Mouse (Mus musculus): Measurements from ENCODE around the gene Papss2. TPM values are rescaled to one million over a fixed set of nuclear protein-coding genes. Genes with fewer than 3 reads are reported as not detected.

The Papss2 gene
- polyA plus RNA-seq, 1 experiment from 2014 or later = 2.7 TPM

DNA sequence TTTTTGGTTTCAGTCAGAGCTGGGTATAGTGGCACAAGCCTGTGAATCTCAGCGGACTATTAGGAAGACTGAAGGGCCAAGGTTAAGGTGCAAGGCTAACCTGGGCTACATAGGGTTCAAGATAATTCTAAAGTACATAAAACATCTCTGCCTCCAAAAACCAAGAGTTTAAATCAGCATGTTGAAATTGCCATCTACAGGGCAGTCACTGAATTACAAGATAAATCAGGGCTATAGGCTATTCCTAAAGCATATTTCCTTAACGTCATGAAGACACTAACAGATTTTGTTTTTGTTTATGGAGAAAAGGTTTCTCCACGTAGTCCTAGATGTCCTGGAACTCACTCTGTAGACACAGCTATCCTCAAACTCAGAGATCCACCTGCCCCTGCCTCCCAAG, 114.7 kb downstream of the Papss2 start:
- DNase-seq (ENCODE audit: low spot score) = peak; percentile 64

DNA sequence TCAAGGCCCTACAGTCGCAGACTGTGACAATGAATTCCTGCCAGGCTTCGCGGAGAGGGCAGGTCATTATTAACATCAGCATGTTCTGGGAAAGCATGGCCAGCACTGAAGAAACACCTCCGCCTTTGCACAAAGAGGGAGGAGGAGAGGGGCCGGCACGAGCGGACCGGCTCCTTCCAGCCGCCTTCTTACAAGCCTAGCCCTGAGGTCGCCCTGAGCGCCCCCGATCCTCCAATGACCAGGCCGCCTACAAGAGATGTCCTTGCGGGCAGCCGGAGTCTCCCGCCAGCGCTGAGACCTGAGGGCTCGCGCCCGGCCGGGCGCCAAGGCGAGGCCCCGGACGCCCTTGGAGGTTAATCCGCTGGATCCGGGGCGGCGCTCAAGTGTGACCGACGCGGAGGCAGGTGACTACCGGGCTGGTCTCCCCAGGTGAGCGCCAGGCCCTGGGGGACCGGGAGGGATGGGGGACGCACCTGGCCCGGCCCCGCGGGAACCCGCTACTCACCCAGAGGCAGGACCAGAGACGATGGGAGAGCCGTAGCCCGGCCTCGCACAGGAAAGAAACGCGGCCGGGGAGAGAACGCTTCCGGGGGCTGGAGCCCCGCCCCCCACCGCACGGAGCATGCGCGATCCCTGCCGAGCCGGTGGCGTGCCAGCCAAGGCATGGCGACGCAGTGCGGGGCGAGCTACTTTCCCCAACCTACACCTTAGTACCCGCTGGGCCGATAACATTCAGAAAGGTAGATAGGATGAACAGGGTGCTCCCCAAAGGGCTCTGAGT, 116.4 kb downstream of the Papss2 start:
- DNase-seq (ENCODE audit: low spot score) = peak; percentile 91

DNA sequence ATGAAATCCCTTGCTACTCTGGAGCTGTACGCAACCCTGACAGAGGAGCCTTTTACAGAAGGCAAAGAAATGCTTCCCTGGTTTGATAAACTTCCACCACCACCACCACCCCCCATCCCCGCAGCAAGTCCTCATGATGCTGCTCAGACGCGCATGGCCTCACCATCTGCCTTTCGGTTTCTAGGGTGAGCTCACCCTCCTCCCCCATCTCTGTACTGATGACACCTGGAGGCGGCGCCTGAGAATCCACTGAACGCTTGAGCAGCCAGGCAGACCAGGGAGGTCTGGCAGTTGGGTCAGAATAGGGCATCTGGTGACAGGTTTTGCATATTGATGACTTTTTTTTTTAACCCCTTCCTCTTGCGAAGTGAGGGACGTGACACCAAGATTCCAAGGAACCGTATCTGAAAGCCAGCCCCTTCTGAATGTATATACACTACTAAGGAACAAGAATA, 117.0 kb downstream of the Papss2 start:
- DNase-seq (ENCODE audit: low spot score) = peak; percentile 86

DNA sequence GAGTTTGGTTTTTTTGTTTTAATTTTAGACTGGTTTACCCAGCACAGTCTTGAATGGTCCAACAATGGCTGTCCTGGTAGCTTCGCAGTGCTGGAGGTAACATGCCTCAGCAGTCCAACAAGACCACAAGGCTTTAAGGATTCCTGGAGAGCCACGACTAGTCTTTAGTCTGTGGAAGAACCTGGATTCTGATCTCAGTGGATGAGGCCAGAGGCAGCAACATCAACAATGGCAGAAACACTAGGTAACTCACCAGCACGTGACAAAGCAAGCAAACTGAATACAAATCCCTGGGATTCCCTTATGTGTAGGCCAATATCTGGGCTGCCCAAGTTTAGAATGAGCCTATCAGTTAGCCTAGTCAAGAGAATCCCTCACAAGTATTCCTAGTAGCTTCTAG, 117.9 kb downstream of the Papss2 start:
- DNase-seq (ENCODE audit: low spot score) = no peak

DNA sequence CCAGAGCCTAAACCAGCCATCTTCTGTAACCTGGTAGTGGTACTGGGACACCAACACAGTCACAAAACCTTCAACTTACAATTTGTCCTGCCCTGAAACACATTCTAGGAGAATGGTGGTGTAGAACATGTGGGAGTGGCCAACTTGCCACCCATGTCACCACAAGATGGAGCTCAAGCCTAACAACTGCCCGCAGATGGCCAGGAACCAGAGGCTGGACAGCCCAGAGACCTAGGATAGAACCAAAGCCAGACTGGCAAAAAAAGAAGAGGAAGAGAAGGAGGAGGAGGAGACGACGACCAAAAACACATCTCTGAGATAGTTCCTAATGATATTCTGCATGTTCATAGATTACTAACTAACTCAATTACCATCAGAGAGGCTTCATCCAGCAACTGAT, 119.6 kb downstream of the Papss2 start:
- DNase-seq (ENCODE audit: low spot score) = peak; percentile 55

DNA sequence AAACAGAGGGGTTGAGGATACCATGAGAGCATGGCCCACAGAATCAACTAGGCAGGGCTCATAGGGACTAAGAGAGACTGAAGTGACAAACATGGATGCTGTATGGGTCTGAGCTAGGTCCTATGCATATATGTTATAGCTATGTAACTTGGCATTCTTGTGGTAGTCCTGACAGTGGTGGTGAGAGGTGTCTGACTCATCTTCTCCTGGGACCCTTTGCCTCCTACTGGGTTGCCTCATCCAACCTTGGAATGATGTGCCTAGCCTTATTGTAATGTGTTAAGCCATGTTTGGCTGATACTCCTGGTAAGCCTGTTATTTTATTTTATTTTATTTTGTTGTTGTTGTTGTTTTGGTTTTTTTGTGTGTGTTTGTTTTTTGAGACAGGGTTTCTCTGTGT, 120.1 kb downstream of the Papss2 start:
- DNase-seq (ENCODE audit: low spot score) = no peak

Other genes with a start within 250 kb of the Papss2 start
- gene Sgms1, start 206.1 kb upstream of the Papss2 start, polyA plus RNA-seq (2015; fragmentation: Nextera tagmentation; extraction: Ambion mirVana) = 3.8 and 5.3 TPM in 2 replicates
- 150 and 157 TPM in 2 replicates for gene Rpl9-ps6, start 129.2 kb upstream of the Papss2 start, polyA plus RNA-seq (2015; fragmentation: Nextera tagmentation; extraction: Ambion mirVana)
- gene Minpp1, start 110.0 kb upstream of the Papss2 start, polyA plus RNA-seq (2015; fragmentation: Nextera tagmentation; extraction: Ambion mirVana) = 62.0 and 66.4 TPM in 2 replicates
- gene Atad1, start 144.0 kb downstream of the Papss2 start, polyA plus RNA-seq (2015; fragmentation: Nextera tagmentation; extraction: Ambion mirVana) = 76.7 and 77.8 TPM in 2 replicates
- gene Pten, start 161.7 kb downstream of the Papss2 start, polyA plus RNA-seq (2015; fragmentation: Nextera tagmentation; extraction: Ambion mirVana) = 17.7 and 22.9 TPM in 2 replicates

All from thymus, postnatal 0 days (tissue).